Mouse (Mus musculus): ENCODE data around the gene Gm49322.

GRCm38 (mm10) chr10:80572477-80572876 is 33.3 kb upstream of the Gm49322 start:
- TF ChIP-seq CTCF (IDR thresholded peaks at IDR 0.05) (no peak), POLR2A (IDR thresholded peaks at IDR 0.05; ENCODE audit: insufficient read depth, low read depth, low read length) (no peak)
